Mouse (Mus musculus) hematopoietic stem cell, adult 5-6 weeks (primary cell): ENCODE data around the gene Gucy2d. TPM values are rescaled to one million over a fixed set of nuclear protein-coding genes. Genes with fewer than 3 reads are reported as not detected.

Experiments
- ATAC-seq, 2 experiments: fragments of 125-278 bp in 1 of 2; replicated peaks in 1 of 2; 2 replicates each; pipeline ENCODE4 v1.8.0; 2016 to 2017; ENCODE audit warnings: inconsistent platforms in 2 of 2, mild to moderate bottlenecking in 2 of 2, moderate number of reproducible peaks in 2 of 2, low read depth in 1 of 2, moderate TSS enrichment in 1 of 2; ENCODE audit not compliant: low FRiP score in 2 of 2, poor library complexity in 2 of 2, severe bottlenecking in 2 of 2, insufficient read depth in 1 of 2, low TSS enrichment in 1 of 2
- total RNA-seq: library from RNA; stranded (forward); fragments of 172-1452, 232-1000 nt; gene quantifications from 2 replicates; pipeline ENCODE4 v1.2.3, GENCODE M21; 2017

Gene Gucy2d
- total RNA-seq, 1 experiment from 2014 or later = not detected

DNA sequence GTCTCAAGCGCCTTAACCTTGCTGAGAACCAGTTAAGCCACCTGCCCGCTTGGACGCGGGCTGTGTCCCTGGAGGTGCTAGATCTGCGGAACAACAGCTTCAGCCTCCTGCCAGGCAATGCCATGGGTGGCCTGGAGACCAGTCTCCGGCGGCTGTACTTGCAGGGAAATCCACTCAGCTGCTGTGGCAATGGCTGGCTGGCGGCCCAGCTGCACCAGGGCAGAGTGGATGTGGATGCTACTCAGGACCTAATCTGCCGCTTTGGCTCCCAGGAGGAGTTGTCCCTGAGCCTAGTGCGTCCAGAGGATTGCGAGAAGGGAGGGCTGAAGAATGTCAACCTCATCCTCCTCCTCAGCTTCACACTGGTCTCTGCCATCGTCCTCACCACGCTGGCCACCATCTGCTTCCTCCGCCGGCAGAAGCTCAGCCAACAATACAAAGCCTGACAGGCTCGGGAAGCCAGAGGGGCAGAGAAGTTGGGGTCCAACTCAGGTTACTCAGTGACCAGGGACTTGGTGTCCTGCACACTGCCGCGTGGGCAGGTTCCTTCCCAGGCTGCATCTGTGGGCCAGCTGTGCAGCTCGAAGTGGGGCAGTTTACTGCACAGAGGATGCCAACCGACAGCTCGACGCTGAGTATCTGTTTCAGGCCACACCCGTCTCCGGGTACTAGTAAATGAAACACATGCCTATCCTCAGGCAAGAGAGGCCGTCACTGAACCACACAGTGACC is 59.5 kb downstream of the Gucy2d start:
- peak in 1 of 2 experiments; percentile 12; a peak in 1 of 4 replicates for ATAC-seq

DNA sequence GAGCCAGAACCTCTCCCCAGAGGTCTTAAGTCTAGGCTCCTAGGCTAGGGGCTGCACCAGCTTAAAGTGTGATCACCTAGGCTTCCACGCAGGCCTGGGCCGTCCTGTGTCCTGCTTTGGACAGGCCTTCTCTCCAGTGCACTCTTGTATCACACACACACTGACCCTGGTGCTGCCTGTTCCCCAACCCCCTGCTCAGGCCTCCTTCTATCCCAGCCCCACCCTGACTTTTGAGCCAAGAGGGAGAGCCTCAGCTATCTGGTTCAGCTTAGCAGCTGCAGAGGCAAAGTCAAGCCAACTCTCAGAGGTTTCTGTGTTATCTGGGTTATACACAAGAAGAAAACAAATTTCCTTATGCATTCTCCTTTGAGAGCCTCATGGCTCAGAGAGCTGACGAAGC is 60.3 kb downstream of the Gucy2d start:
- ATAC-seq = no peak

DNA sequence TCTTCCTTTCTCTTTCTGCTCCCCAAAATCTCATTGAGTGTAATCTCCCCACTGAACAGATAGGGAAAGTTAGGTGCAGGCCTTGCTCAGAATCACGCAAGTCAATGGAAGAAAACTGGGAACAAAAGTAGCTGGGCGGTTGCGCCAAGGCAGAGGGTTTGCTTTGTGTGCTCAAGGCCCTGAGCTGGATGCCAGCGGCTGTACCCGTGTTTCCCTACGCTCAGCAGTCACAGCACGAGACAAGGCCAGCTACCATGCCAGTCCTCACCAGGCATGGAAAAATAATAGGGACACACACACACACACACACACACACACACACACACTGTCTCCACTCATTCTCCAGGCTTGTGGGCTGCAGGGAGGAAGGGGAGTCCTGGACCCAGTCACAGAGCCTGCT is 60.9 kb downstream of the Gucy2d start:
- ATAC-seq = no peak

DNA sequence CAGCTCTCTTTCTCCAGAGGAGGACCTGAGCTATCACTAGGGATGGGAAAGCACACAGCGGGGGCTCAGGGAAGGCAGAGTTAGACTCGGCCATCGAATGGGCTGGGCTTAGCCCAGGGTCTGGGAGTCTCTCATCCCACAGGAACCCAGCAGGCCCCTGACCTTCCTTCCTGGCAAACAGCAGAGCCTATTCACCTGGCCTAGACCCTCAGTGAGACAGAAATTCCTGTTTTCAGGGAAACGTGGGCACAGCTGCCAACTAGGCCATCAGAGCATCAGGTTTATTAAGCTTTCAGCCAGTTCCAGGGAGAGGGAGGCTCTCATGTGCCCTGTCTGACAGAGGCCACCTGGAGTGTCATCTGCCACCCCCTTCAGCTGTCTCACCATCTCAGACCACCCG is 62.7 kb downstream of the Gucy2d start:
- ATAC-seq = no peak

DNA sequence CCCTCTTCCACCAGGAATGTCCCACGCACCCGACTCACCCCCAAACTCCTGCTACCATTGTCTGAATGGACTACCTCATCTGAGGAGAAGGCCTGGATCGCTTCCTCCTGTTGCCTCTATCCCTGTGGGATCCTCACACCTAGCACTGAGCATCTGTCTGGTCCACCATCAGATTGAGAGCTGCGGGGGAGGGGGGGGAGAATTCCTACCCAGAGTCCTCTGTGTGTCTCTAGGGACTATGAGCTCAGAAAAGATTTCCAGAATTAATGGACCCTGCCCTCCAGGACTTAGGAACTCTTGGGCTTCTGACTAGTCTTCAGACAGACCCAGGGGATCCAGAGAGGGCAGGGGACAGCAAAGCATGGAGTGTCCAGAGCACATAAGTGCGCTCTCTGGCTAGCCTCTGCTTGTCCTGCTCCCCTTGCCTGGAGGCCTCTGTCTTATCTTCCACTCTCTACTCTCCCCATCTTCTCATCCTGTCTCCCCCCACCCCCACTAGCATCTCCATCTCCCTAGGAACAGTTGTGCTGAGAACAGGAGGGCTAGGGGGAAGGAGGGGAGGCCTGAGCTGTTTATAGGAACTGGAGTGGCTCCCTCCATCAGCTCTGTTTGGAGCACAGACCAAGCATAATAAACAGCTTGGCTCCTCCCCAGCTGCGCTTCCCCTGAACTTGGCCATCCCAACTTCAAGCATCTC is 63.9 kb downstream of the Gucy2d start:
- no peak for ATAC-seq

DNA sequence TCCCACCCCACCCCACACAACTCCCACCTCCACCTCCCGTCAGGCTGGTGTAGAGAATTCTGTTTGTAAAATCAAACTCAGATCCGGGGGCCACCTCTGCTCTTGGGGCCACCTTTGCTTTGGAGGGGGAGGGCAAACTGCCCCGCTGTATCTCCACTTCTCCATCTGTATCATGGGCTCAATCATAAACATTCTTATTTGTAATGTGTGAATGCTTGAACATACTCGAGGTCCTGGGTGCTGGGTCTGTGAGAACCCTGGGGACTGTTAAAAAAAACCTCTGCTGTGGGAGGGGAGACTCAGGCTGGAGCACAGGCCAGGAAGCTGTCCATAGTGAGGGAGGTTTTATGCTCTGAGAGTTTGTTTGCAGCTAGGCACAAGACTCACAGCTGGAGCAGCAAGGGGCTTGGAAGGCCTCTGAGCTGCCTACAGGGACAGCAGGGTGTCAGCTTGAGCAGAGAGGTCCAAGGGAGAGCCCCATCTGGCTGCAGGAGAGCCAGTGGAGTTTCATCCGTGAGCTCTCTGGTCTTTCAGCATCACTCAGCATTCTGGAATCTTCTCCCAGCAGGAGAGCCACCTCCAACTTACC is 64.6 kb downstream of the Gucy2d start:
- no peak for ATAC-seq

DNA sequence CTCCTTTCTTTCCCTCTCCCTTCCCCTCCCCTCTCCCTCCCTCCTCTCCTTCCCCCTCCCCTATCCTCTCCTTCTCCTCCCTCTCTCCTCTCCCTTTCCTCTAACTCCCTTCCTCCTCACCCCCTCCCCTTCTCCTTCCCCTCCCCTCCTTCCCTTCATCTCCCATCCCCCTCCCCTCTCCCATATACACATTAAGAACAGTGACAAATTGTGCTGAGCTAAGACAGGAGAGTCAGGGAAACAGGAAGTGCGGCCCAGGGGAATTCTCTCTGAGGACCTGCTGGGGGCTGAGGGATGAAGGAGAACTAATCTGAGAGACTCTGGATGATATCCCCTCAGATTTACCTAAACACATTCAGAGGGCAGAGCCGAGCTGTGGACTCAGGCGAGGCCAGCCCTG is 65.4 kb downstream of the Gucy2d start:
- no peak for ATAC-seq

DNA sequence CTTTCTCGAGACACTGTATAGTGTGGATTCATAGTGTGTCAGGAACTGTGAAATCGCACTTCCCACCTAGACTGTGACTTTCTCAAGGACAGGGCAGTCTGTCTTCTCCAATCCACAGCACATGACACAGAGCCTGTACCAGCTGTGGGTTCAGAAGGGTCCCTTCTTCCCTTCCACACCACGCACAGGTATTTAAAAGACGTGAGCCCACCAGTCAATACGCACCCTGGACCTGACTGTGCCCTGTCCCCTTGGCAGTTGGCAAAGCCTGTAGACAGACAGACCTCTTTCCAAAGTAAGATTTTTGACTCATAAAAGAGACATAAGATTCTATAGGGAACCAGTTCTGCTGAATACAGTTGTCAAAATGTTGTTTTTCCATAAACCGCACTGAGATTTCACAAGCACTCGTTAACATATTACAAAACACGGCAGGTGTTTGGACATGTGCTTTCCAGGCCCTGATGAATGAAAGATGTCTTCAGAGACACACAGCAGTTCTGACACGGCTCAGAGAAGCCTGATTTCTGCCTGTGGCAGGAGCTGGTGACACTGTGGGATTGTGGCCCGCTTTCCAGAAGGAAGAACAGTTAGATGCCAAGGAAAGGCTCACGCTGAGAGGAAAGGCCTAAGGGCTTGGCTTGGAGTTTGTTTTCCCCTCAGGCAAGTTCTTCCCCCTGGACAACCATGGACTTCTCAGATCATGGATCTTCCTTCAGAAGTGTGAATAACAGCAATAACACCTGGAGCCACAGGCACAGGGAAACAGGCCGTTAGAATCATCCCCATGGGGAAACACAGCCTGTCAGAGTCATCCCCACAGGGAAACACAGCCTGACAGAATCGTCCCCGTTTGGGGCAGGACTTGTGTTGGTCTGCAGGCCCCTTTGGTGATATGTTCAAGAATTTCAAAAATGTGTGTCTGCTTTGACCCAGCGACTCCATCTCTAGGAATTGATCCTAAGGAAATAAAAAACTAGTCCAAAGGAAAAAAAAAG is 71.0 kb downstream of the Gucy2d start:
- ATAC-seq = no peak

DNA sequence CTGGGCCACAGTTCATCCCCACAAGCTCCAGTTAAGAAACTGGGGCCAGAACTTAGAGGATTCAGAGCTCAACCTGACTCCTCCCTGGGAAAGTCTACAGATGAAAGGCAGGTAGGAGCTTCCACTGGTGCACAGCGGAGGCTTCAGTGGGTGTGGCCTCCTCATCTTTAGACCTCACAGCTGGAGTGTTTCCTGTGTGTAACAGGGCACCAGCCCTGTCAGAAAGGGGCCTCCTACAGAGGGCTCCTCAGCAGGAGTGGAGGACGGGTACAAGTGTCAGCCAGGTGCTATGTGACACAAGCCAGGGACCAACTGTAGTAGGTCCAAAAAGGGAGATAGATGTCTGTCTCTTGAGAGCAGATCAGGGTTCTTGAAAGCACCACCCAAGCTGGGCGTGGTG is 73.0 kb downstream of the Gucy2d start:
- ATAC-seq = no peak

DNA sequence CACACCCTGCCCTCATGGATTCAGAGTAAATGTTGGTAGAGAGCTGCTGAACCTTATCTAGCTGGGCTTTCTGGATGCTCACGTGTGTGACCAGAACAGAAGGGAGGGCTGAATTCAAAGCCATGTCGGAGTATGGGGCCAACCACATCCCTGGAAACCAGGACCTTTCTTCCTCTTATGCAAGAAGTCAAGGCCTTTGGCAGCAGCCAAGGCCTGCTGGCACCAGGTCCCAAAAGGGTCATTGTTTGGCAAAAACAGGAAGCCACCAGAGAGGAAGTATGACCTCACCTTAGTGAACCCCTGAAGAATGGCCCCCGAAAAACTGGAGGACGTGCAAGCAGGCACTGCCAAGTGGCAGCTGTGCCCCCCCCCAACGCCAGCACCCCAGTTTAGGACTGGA is 82.4 kb downstream of the Gucy2d start:
- ATAC-seq = peak; percentile 70 to 88

DNA sequence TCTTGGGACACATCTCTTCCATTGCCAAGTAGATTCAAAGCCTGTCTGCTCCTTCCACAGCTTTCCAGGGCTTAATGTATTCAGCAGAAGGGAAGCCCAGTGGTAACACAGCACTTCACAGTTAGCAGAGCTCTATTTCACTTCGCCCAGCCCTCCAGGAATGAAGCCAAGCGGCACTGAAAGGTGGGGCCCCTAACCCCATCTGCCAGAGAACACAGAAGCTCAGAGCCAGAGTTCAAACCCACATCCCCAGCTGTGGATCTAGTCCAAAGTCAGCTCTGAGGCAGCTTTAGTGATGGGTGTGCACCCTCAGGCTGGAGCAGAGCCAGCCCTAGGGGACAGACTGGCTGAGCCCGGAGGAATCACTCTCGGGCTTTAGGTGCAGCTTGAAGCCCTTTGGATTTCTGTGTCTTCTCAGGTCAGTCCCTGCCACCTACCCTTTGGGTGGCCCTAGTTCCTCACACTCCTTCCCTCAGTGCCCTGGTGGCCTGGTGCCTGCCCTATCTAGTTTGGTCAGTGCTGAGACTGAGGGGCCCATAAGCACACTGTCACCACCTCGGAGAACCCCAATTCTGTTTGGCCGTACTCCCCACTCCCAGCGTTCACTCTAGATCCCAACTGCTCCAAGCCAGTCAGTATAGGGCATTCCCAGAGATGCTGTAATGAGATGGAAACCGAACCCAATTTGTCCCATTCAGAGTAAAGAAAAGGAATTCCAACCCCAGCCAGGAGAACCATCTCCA is 83.0 kb downstream of the Gucy2d start:
- peak; percentile 26 to 29; a peak in 3 of 4 replicates for ATAC-seq

DNA sequence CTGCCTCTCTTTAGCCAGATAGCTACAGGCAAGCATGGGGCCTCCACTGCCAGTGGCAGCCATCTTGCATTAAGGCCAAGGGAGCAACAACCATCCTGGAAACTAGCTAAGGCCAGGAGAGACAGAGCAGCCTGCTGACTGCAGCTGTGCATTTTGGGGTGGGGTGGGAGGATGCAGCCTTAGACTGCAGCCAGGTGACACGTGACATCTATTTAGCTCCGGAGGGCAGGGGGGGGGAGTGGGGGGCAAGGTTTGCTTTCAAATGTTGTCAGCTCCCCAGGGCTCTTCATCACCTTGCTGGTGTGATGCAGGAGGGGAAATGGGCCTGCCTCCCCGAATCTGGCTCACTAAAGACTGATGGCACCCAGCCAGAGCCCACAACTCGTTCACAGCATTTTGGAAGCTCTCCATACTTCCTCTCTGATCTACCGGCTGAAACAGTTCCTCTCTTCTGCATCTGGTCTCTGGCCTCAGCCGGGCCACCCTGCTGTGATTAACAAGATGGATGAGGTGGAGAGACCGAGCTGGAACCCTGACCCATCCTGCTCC is 83.7 kb downstream of the Gucy2d start:
- ATAC-seq = peak; percentile 71 to 72

DNA sequence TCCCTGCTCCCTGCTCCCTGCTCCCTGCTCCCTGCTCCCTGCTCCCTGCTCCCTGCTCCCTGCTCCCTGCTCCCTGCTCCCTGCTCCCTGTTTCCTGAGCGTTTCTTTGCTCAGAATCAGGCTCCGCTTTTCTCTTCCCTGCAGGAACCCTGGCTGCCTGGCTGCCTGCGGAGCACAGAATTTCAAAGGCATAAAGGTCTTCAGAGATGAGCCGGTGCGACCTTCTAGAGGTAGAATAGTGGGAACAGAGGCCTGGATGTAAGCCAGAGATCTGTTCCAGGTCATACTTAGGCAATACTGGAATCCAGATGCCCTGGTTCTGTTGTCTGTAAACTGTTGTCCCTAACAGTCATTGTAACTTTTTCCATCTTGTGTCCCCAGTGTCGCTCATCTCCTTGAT is 84.2 kb downstream of the Gucy2d start:
- no peak for ATAC-seq

DNA sequence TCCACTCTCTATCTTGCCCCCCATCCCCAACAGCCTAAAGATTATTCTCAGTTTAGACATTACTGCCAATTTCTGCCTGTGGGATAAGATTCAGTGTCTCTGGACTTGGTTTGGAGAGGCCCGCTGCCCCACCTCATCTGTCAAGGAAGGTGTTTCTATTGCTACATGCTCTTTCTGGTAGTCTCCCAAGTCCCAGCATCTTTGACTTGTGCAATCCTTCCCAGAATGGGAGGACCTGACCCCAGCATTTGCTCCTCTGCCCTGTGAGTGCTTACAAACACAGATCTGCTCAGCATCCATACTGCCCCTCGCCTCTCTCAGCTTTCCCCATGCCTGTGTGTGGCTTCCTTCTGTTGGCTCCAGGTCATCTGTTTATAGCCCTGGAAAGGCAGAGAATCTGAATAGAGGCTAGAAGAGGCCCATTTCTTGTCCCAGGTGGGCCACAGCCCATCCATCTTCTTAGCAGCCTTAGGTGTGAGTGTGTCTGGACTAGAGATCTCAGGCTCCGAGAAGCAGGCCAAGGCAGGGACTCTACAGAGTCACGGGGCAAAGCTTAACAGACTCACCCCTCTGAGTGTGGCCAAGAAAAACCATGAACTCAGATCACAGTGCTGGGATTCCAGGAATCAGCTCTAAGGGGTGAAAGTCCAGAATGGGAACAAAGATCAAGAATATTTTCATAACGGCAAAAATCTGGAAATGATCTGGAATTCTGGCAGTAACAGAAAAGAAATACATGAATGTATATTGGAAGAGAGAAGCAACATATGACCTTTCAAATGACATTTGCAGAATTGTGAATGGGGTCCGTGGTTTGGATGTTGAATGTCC is 84.9 kb downstream of the Gucy2d start:
- no peak for ATAC-seq
